Mouse (Mus musculus): ENCODE measurements around the gene Arsa.

Gene Arsa

GRCm38 (mm10) chr15:89477091-89477491 lies at the start of gene Arsa:
TSS of gene Arsa (minus strand) at chr15:89477425.
- peak; percentile 51 for DNase-seq

- peak; percentile 63 for DNase-seq
These were observed 49.6 kb upstream of the Arsa start for GRCm38 (mm10) chr15:89526776-89527325.

GRCm38 (mm10) chr15:89525896-89526295 lies 48.7 kb upstream of the Arsa start:
- peak; percentile 63 for DNase-seq

- DNase-seq, result peak; percentile 90
These were observed 48.2 kb upstream of the Arsa start for GRCm38 (mm10) chr15:89525464-89525863.

- DNase-seq, result peak; percentile 79
These were observed 47.6 kb upstream of the Arsa start for GRCm38 (mm10) chr15:89524611-89525415.

GRCm38 (mm10) chr15:89524001-89524571 lies 46.9 kb upstream of the Arsa start:
- peak; percentile 75 for DNase-seq

- peak; percentile 79 for DNase-seq
These were observed 46.1 kb upstream of the Arsa start for GRCm38 (mm10) chr15:89523283-89523832.

- peak; percentile 76 for DNase-seq
These were observed 45.5 kb upstream of the Arsa start for GRCm38 (mm10) chr15:89522566-89523282.

GRCm38 (mm10) chr15:89521951-89522350 lies 44.7 kb upstream of the Arsa start:
- peak; percentile 76 for DNase-seq

GRCm38 (mm10) chr15:89512679-89513078 lies 35.5 kb upstream of the Arsa start:
- no peak for DNase-seq

GRCm38 (mm10) chr15:89507751-89508150 lies 30.5 kb upstream of the Arsa start:
- no peak for DNase-seq

GRCm38 (mm10) chr15:89504838-89505237 lies 27.6 kb upstream of the Arsa start:
- DNase-seq, result no peak

- DNase-seq, result peak; percentile 27
These were observed 24.1 kb upstream of the Arsa start for GRCm38 (mm10) chr15:89501321-89501720.

- peak; percentile 65 for DNase-seq
These were observed 23.1 kb upstream of the Arsa start for GRCm38 (mm10) chr15:89500221-89500791.

GRCm38 (mm10) chr15:89499784-89500220 lies 22.6 kb upstream of the Arsa start:
- peak; percentile 60 for DNase-seq

GRCm38 (mm10) chr15:89498961-89499688 lies 21.9 kb upstream of the Arsa start, which contains the start of gene Shank3:
TSS of gene Shank3 (plus strand) at chr15:89499623.
- peak; percentile 63 for DNase-seq

GRCm38 (mm10) chr15:89498049-89498960 lies 21.1 kb upstream of the Arsa start:
- DNase-seq, result peak; percentile 70

- DNase-seq, result peak; percentile 35
These were observed 20.3 kb upstream of the Arsa start for GRCm38 (mm10) chr15:89497391-89498048.

GRCm38 (mm10) chr15:89496841-89497240 lies 19.6 kb upstream of the Arsa start:
- DNase-seq, result no peak

- DNase-seq, result no peak
These were observed 18.9 kb upstream of the Arsa start for GRCm38 (mm10) chr15:89496131-89496530.
